Mouse (Mus musculus) forebrain, embryonic 13.5 days (tissue): Measurements from ENCODE around the gene Zfp146. TPM values are rescaled to one million over a fixed set of nuclear protein-coding genes. Genes with fewer than 3 reads are reported as not detected.
A peak's percentile ranks its signal among the peaks of the same experiment; 100 is the strongest.
"Not testable (repeated sequence)": the region's sequence is repeated elsewhere in the genome, so short reads cannot be mapped to it uniquely, and the experiment has no call there.

Experiments used
- ATAC-seq: fragments of 200-750 bp; cut with Nextera tagmentation; 2 replicates; pipeline ENCODE4 v1.8.0; 2017
- H3K27ac ChIP-seq: fragments of 300-500 bp; sonication (generic); 2 replicates; pipeline ENCODE4 v1.5.1; 2015; ENCODE audit warnings: inconsistent platforms, mild to moderate bottlenecking, moderate library complexity
- H3K27me3 ChIP-seq: fragments of 300-500 bp; sonication (generic); 2 replicates; pipeline ENCODE4 v1.6.1; 2015; ENCODE audit warnings: mild to moderate bottlenecking, inconsistent platforms
- H3K36me3 ChIP-seq: fragments of 300-500 bp; sonication (generic); 2 replicates; pipeline ENCODE4 v1.6.1; 2015; ENCODE audit warnings: mild to moderate bottlenecking, inconsistent platforms; ENCODE audit not compliant: poor library complexity, severe bottlenecking
- H3K4me1 ChIP-seq: fragments of 300-500 bp; sonication (generic); 2 replicates; pipeline ENCODE4 v1.6.1; 2015; ENCODE audit warnings: inconsistent platforms
- H3K4me2 ChIP-seq: fragments of 300-500 bp; sonication (generic); 2 replicates; pipeline ENCODE4 v1.6.1; 2015; ENCODE audit warnings: inconsistent platforms, mild to moderate bottlenecking, moderate library complexity
- H3K4me3 ChIP-seq: fragments of 300-500 bp; sonication (generic); 2 replicates; pipeline ENCODE4 v1.5.1; 2015; ENCODE audit warnings: mild to moderate bottlenecking, inconsistent platforms
- H3K9ac ChIP-seq: fragments of 300-500 bp; sonication (generic); 2 replicates; pipeline ENCODE4 v1.6.1; 2015; ENCODE audit warnings: mild to moderate bottlenecking, inconsistent platforms
- H3K9me3 ChIP-seq: fragments of 300-500 bp; sonication (generic); replicated peaks from 2 replicates; pipeline ENCODE4 v1.6.1; 2016; ENCODE audit warnings: inconsistent platforms
- whole genome bisulfite sequencing: fragments of 180-500 bp; shearing (Covaris S2); methylation state at CpG from one replicate; pipeline ENCODE4 v1.1.7; 2015; 5-methylcytosine and 5-hydroxymethylcytosine counted together
- polyA plus RNA-seq: library from polyadenylated mRNA; unstranded; fragments of >200 nt; fragmentation: Nextera tagmentation; extraction: Ambion mirVana; gene quantifications from 2 replicates; pipeline ENCODE4 v1.2.1, GENCODE M21; 2015

Gene Zfp146
- polyA plus RNA-seq: 19.5 and 23.7 TPM in 2 replicates

DNA sequence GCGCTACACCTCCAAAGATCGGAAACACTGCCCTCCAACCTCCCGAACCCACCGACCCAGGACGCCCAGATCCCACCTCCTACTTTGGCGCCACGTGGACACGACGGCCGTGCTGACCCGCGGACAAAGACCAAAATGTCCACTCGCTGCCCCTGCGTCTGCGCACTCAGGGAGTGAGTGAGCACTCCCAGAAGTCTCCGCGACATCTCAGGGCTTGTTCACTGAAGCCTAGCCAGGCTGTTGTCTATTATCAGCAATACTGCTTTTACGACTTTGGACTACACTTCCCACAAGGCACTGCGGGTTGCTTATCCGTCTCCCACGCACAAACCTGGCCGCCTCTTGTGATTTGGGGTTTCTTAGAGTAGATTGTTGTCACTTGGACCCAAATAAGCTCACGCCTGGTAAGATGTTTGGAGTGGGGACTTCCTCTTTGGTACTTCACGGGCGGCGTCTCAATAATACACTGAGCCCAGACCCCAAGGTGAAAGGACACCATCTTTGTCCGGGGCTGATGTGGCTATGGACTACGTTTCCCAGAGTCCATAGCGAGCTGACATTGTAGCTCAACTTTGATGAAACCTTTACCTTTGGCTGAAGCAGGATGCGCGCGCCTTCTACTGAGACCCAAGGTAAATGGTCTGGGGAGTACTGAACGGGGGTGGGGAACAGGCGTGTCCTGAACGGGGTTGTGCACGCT, at the start of gene Zfp146:
Gene Zfp146, minus strand, starts transcription at position 168 of the 700 bp plus-strand sequence.
- peak within 1 kb of the TSS; percentile 91 for H3K9ac ChIP-seq
- H3K36me3 ChIP-seq: peaks cover 34% of the 10 kb centered on the region
- H3K9me3 ChIP-seq: peaks cover 25% of the 10 kb centered on the region
- no peaks in the 10 kb centered on the region for H3K27me3 ChIP-seq
- H3K27ac ChIP-seq: peak within 1 kb of the TSS; percentile 85
- peak; percentile 97 for ATAC-seq
- H3K4me3 ChIP-seq: peak within 1 kb of the TSS; percentile 74
- under 1% methylated on average over 36 of the region's 36 CpGs for WGBS
- peak within 1 kb of the TSS; percentile 70 for H3K4me2 ChIP-seq
- peaks cover 21% of the 10 kb centered on the region for H3K4me1 ChIP-seq

DNA sequence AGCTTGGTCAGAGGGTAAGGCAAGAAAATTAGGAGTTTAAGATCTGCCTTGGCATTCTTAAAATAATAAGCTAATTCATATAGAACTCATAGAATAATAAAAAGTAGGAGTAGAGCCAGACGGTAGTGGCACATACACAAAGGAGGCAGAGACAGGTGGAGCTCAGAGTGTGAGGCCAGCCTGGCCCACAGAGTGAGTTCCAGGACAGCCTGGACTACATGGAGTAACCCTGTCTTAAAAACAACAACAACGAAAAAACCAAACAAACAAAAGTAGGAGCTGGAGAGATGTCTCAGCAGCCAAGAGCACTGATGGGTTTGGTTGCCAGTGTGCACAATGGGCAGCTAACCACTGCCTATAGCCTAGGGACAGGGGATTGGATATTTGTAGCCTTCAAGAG, 47.7 kb upstream of the Zfp146 start:
- peak; percentile 39; the same call in 1 of the 2 replicates for ATAC-seq
- no peak overlapping the region for H3K4me3 ChIP-seq
- no peaks in the 10 kb centered on the region for H3K27me3 ChIP-seq
- no peaks in the 10 kb centered on the region for H3K9me3 ChIP-seq
- WGBS: 84% methylated on average over 2 of the region's 2 CpGs
- H3K9ac ChIP-seq: no peak overlapping the region
- no peak overlapping the region for H3K27ac ChIP-seq
- H3K36me3 ChIP-seq: 0 out of 2 replicates have a peak, but pooled peaks cover 3% of the 10 kb centered on the region
- H3K4me2 ChIP-seq: no peak overlapping the region
- H3K4me1 ChIP-seq: peaks cover 13% of the 10 kb centered on the region

DNA sequence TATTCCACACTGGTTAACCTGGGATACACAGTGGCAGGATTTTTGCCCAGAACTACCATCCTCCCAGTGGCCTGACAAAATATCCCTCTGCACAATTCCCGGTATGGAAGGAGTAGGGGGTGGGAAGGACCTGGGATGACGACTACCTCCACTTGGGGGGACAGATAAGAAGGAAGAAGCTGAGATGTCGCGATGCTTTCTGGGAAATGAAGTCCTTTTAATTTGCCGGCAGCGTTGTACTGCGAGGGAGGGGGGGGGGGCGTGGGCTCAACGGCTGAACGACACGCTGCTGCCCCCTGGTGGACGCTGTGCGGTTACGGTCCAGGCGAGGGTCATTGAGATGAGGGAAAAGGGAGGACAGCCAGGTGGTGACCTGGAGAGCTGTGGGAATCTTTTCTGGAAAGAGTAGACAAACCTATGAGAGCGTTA, 47.2 kb upstream of the Zfp146 start:
- Histone ChIP-seq H3K4me1 (peaks cover 13% of the 10 kb centered on the region), H3K4me3 (peak overlapping the region; percentile 25), H3K36me3 (no peaks in the 10 kb centered on the region), H3K4me2 (peak overlapping the region; percentile 53), H3K9ac (0 out of 2 replicates have a peak overlapping the region, but pooled peaks have one; percentile 16), H3K27ac (no peak overlapping the region), H3K9me3 (no peaks in the 10 kb centered on the region), H3K27me3 (no peaks in the 10 kb centered on the region)
- ATAC-seq: peak; percentile 79
- 1% methylated on average over 15 of the region's 16 CpGs for WGBS

DNA sequence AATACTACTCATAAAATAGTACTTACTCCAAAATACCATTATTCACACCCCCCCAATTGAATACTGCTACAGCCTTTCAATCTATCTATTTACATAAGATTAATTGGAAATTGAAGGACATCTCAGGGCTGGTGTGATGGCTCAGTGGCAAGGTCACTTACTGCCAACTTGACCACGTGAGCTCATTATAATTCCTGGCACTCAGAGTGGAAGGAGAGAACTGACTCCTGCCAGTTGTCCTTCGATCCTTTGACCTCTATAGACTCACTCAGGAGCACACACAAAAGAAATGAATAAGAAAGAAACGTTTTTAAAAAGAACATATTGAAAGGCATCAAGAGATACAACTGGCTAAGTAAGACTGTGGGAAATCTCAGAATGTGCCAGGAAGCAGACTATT, 46.3 kb upstream of the Zfp146 start:
- no peak for ATAC-seq
- Histone ChIP-seq H3K4me1 (peaks cover 13% of the 10 kb centered on the region), H3K27ac (no peak overlapping the region), H3K4me2 (no peak overlapping the region), H3K9me3 (no peaks in the 10 kb centered on the region), H3K4me3 (no peak overlapping the region), H3K36me3 (no peaks in the 10 kb centered on the region), H3K9ac (no peak overlapping the region), H3K27me3 (no peaks in the 10 kb centered on the region)
- 82% methylated on average over 3 of the region's 3 CpGs for WGBS

DNA sequence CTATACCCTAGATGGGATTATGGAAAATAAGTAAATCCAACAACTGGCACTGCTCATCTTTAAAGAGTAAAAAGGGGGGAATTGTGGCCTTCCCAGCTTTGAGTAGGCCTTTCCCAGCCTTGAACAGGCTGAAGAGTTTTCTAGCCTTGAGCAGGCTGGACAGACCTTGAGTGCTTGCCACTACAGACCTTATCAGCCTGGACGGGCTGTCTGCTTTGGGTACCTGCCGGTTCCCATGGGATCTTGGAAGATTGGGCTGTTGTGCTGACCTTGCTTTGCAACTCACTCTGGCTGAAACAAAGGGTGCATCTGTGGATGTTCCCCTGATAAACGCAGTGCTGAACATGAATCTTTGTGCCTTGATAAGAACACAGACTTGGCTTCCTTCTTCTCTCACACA, 44.3 kb upstream of the Zfp146 start:
- no peaks in the 10 kb centered on the region for H3K36me3 ChIP-seq
- H3K27ac ChIP-seq: no peak overlapping the region
- 90% methylated on average over 3 of the region's 3 CpGs for WGBS
- no peak overlapping the region for H3K9ac ChIP-seq
- no peak for ATAC-seq
- H3K4me1 ChIP-seq: peaks cover under 1% of the 10 kb centered on the region
- H3K4me2 ChIP-seq: no peak overlapping the region
- H3K4me3 ChIP-seq: no peak overlapping the region
- no peaks in the 10 kb centered on the region for H3K9me3 ChIP-seq
- H3K27me3 ChIP-seq: no peaks in the 10 kb centered on the region

DNA sequence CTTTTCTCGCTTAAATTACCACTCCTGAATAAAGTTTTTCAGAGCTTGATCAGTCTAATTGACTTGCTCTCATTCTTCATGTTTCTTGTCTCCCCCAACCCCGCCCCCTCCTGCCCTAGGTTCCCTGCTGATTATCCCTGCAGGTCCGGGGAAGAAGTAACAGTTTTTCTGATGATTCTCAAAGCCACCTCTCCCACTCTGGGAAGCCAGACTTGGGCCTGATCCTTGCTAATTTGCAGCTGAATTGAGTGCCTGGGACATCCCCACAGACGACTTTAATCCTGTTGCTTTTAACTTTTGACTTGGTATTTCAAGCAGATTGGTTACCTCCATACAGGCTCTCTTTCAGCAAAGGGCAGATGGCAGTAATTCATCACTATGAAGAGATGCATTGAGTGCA, 41.5 kb upstream of the Zfp146 start:
- Histone ChIP-seq H3K4me2 (no peak overlapping the region), H3K27me3 (no peaks in the 10 kb centered on the region), H3K9me3 (no peaks in the 10 kb centered on the region), H3K9ac (no peak overlapping the region), H3K36me3 (no peaks in the 10 kb centered on the region), H3K4me3 (no peak overlapping the region), H3K27ac (no peak overlapping the region), H3K4me1 (no peaks in the 10 kb centered on the region)
- WGBS: 15% methylated on average over 4 of the region's 4 CpGs
- no peak for ATAC-seq

DNA sequence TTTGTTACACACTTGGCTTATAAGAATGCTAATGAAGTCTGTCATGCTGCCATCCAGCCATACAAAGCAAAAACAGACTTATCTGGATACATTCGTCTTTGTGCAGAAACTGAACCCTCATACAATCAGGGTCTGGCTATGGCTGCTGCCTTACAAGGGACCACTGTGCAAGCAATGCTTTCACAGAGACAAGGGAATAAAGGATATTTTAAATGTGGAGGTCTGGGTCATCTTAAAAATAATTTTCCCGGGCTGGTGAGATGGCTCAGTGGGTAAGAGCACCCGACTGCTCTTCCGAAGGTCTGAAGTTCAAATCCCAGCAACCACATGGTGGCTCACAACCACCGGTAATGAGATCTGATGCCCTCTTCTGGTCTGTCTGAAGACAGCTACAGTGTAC, 36.8 kb upstream of the Zfp146 start:
- H3K4me2 ChIP-seq: not testable (repeated sequence)

DNA sequence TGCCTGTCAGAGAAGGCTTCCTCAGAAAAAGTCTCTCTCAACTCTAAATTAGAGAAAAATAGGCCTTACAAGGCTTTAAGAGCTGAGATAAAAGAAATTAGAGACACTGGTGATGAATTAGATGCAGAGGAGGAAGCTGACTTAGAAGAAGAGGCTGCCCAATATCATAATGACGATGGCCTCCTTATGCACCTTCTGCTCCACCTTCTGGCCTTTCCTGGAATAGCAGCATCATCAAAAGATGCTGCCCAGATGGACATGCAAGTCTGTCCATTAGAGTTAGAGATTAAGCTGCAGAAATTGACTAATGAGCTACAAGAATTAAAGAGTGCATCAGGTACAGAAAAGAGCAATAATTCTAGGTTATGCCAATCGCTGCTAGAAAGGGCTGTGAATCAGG, 35.8 kb upstream of the Zfp146 start:
- no peak for ATAC-seq

More for the DNA sequence above, 36.8 kb upstream of the Zfp146 start:
- H3K27me3 ChIP-seq, ATAC-seq, H3K4me1 ChIP-seq, H3K9ac ChIP-seq, H3K9me3 ChIP-seq, H3K4me3 ChIP-seq, H3K36me3 ChIP-seq, H3K27ac ChIP-seq: not testable (repeated sequence)
- 61% methylated on average over 5 of the region's 5 CpGs for WGBS

DNA sequence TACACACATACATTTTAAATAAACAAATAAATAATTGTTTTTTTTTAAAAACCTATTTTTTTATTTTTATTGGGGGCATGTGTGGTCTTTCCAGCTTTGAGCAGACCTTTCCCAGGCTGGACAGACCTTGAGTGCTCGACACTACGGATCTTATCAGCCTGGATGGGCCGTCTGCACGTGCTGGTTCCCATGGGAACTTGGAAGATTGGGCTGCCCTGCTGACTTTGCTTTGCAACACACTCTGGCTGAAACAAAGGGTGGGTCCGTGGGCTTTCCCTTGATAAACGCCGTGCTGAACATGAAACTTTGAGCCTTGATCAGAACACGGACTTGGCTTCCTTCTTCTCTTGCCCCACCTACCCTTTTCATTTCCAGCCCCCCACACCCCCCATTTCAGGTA, 34.8 kb upstream of the Zfp146 start:
- H3K27me3 ChIP-seq: no peaks in the 10 kb centered on the region
- WGBS: 21% methylated on average over 8 of the region's 8 CpGs
- H3K9ac ChIP-seq: no peak overlapping the region

More for the DNA sequence above, 35.8 kb upstream of the Zfp146 start:
- WGBS: 6% methylated on average over 2 of the region's 2 CpGs
- Histone ChIP-seq H3K36me3 (no peaks in the 10 kb centered on the region), H3K4me3 (no peak overlapping the region), H3K4me1 (no peaks in the 10 kb centered on the region), H3K4me2 (no peak overlapping the region), H3K27me3 (no peaks in the 10 kb centered on the region), H3K9me3 (no peaks in the 10 kb centered on the region), H3K27ac (no peak overlapping the region), H3K9ac (no peak overlapping the region)

DNA sequence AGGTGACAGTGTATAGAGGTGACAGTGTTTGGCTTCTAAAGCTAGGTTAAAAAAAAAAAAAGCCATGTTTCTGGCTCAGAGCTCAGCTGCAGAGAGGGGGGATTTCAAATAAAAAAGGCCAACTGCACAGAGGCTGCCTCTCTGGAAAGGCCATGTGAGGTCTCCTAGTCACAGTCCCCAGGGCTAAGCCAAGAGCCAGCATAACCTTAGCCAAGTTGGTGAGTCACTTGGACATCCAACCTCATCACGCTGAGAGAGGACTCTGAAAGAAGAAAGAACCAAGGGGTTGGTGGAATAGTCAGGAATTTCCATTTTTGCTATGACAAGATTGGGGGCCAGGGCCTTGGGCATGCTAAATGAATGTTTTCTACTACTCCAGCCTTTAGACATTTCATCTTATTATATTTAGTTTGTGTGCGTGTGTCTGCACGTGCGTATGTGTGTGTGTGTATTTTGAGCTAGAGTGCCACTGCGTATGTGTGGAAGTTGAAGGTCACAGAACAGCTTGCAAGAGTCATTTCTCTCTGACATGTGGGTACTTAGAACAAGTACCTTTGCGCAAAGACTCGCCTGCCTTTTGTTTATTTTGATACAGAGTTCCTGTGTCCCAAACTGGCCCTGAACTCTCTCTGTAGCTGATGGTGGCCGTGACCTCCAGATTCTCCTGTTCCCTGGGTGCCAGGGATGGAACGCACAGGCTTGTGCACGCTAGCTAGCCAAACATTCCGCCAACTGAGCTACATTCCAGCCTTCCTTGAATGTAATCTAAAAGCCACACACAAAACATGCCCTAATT, 33.5 kb upstream of the Zfp146 start:
- no peak overlapping the region for H3K4me2 ChIP-seq
- H3K9me3 ChIP-seq: no peaks in the 10 kb centered on the region
- 0 out of 2 replicates have a peak, but pooled peaks cover 4% of the 10 kb centered on the region for H3K4me1 ChIP-seq
- no peaks in the 10 kb centered on the region for H3K27me3 ChIP-seq
- 88% methylated on average over 11 of the region's 11 CpGs for WGBS
- ATAC-seq: no peak
- H3K36me3 ChIP-seq: no peaks in the 10 kb centered on the region
- H3K27ac ChIP-seq: no peak overlapping the region
- H3K4me3 ChIP-seq: no peak overlapping the region
- H3K9ac ChIP-seq: no peak overlapping the region

More for the DNA sequence above, 34.8 kb upstream of the Zfp146 start:
- no peak for ATAC-seq
- Histone ChIP-seq H3K27ac (no peak overlapping the region), H3K4me2 (no peak overlapping the region), H3K9me3 (no peaks in the 10 kb centered on the region), H3K4me3 (no peak overlapping the region), H3K36me3 (no peaks in the 10 kb centered on the region), H3K4me1 (no peaks in the 10 kb centered on the region)

DNA sequence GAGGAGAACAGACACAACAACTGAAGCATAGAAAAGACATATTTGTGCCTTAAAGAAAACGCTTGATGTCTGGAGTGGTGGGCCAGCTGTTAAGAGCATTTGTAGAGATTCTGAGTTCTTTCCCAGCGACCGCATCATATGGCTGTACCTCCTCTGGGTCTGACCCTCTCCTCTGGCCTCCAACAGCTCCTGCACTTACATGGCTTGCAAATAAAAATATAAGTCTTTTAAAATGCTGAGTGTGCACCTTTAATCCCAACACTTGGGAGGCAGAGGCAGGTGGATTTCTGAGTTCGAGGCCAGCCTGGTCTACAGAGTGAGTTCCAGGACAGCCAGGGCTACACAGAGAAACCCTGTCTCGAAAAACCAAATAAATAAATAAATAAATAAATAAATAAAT, 31.1 kb upstream of the Zfp146 start:
- H3K9ac ChIP-seq, H3K27ac ChIP-seq, H3K9me3 ChIP-seq, ATAC-seq, H3K4me3 ChIP-seq, H3K27me3 ChIP-seq, H3K4me1 ChIP-seq, H3K4me2 ChIP-seq, H3K36me3 ChIP-seq: not testable (repeated sequence)
- WGBS: 91% methylated on average over 5 of the region's 5 CpGs

DNA sequence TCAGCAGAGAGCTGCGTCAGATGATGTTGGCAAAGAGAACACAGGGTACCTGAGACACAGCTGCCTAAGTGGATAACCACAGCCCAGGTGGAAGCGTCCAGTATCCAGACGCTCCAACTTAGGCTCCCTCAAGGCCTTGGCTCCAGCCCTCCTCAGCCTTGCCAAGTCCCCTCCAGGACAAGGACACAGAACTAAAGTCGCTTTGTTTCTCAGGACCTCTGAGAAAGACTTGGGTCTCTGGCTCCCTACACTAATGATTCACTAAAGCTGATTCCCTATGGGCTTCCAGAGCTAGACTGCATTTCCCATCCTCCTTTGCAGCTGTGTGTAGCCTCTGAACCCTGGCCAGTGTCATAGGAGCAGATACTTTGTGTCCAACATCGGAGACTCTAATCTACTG, 30.6 kb upstream of the Zfp146 start:
- WGBS: 76% methylated on average over 5 of the region's 5 CpGs

More for the DNA sequence above, 30.6 kb upstream of the Zfp146 start:
- Histone ChIP-seq H3K4me2 (no peak overlapping the region), H3K9me3 (no peaks in the 10 kb centered on the region), H3K4me3 (no peak overlapping the region), H3K27me3 (no peaks in the 10 kb centered on the region), H3K9ac (no peak overlapping the region), H3K27ac (no peak overlapping the region), H3K4me1 (peaks cover 8% of the 10 kb centered on the region), H3K36me3 (no peaks in the 10 kb centered on the region)
- ATAC-seq: no peak
